Mouse (Mus musculus) midbrain, embryonic 10.5 days (tissue): ENCODE results near the gene Trim33. TPM values are rescaled to one million over a fixed set of nuclear protein-coding genes. Genes with fewer than 3 reads are reported as not detected.

Experiments used
- DNase-seq: peaks from one replicate; pipeline ENCODE4 v3.0.0-alpha.2; 2017; ENCODE audit warnings: low spot score
- H3K27ac ChIP-seq: fragments of 300-500 bp; sonication (generic); replicated peaks from 2 replicates; pipeline ENCODE4 v1.5.1; 2016; ENCODE audit warnings: mild to moderate bottlenecking
- H3K27me3 ChIP-seq: fragments of 300-500 bp; sonication (generic); 2 replicates; pipeline ENCODE4 v1.6.1; 2016; ENCODE audit warnings: low read depth, mild to moderate bottlenecking; ENCODE audit not compliant: poor library complexity, severe bottlenecking
- H3K36me3 ChIP-seq: fragments of 300-500 bp; sonication (generic); 2 replicates; pipeline ENCODE4 v1.6.1; 2016; ENCODE audit warnings: mild to moderate bottlenecking, moderate library complexity
- H3K4me1 ChIP-seq: fragments of 300-500 bp; sonication (generic); 2 replicates; pipeline ENCODE4 v1.6.1; 2016
- H3K4me3 ChIP-seq: fragments of 300-500 bp; sonication (generic); 2 replicates; pipeline ENCODE4 v1.5.1; 2016; ENCODE audit warnings: mild to moderate bottlenecking, moderate library complexity
- H3K9me3 ChIP-seq: fragments of 300-500 bp; sonication (generic); replicated peaks from 2 replicates; pipeline ENCODE4 v1.6.1; 2016; ENCODE audit warnings: mild to moderate bottlenecking
- WGBS: fragments of 180-500 bp; shearing (Covaris S2); methylation state at CpG from one replicate; pipeline ENCODE4 v1.1.7; 2016; 5-methylcytosine and 5-hydroxymethylcytosine counted together
- polyA plus RNA-seq: library from polyadenylated mRNA; unstranded; fragments of >200 nt; fragmentation: Nextera tagmentation; extraction: Ambion mirVana; gene quantifications from 2 replicates; pipeline ENCODE4 v1.2.1, GENCODE M21; 2016

The Trim33 gene
- polyA plus RNA-seq, 1 experiment from 2014 or later: 29.3 TPM

GRCm38 (mm10) chr3:103288761-103289160 lies 9.7 kb downstream of the Trim33 start:
- Histone ChIP-seq H3K27ac (no peak overlapping the region), H3K4me3 (no peak overlapping the region), H3K27me3 (no peaks in the 10 kb centered on the region), H3K9me3 (peaks cover 9% of the 10 kb centered on the region; the same call in 1 of the 2 replicates), H3K4me1 (no peaks in the 10 kb centered on the region), H3K36me3 (peaks cover 44% of the 10 kb centered on the region)
- 94% methylated on average over 4 of the region's 4 CpGs for WGBS
- DNase-seq: no peak

GRCm38 (mm10) chr3:103291087-103291486 lies 12.0 kb downstream of the Trim33 start:
- Histone ChIP-seq H3K27ac (no peak overlapping the region), H3K27me3 (no peaks in the 10 kb centered on the region), H3K4me3 (no peak overlapping the region), H3K36me3 (peaks cover 37% of the 10 kb centered on the region), H3K4me1 (no peaks in the 10 kb centered on the region), H3K9me3 (peaks cover 17% of the 10 kb centered on the region; the same call in 1 of the 2 replicates)
- DNase-seq: no peak
- WGBS: 97% methylated on average over 2 of the region's 2 CpGs

GRCm38 (mm10) chr3:103305411-103305982 lies 26.4 kb downstream of the Trim33 start:
- Histone ChIP-seq H3K27ac (no peak overlapping the region), H3K4me3 (no peak overlapping the region), H3K27me3 (no peaks in the 10 kb centered on the region), H3K36me3 (no peaks in the 10 kb centered on the region), H3K9me3 (no peaks in the 10 kb centered on the region), H3K4me1 (no peaks in the 10 kb centered on the region; the same call in 1 of the 2 replicates)
- DNase-seq: no peak
- WGBS: 82% methylated on average over 6 of the region's 6 CpGs

GRCm38 (mm10) chr3:103309252-103309651 lies 30.2 kb downstream of the Trim33 start:
- H3K36me3 ChIP-seq: peaks cover 31% of the 10 kb centered on the region
- H3K9me3 ChIP-seq: no peaks in the 10 kb centered on the region
- no peaks in the 10 kb centered on the region for H3K27me3 ChIP-seq
- H3K4me3 ChIP-seq: no peak overlapping the region
- H3K4me1 ChIP-seq: no peaks in the 10 kb centered on the region; the same call in 1 of the 2 replicates
- 94% methylated on average over 5 of the region's 5 CpGs for WGBS
- DNase-seq: no peak
- H3K27ac ChIP-seq: no peak overlapping the region

GRCm38 (mm10) chr3:103309750-103310149 lies 30.7 kb downstream of the Trim33 start:
- no peak for DNase-seq
- WGBS: 71% methylated on average over 1 of the region's 1 CpGs

GRCm38 (mm10) chr3:103314291-103314690 lies 35.2 kb downstream of the Trim33 start:
- Histone ChIP-seq H3K4me3 (no peak overlapping the region), H3K36me3 (peaks cover 73% of the 10 kb centered on the region), H3K9me3 (no peaks in the 10 kb centered on the region), H3K27me3 (no peaks in the 10 kb centered on the region), H3K27ac (no peak overlapping the region), H3K4me1 (no peaks in the 10 kb centered on the region; the same call in 1 of the 2 replicates)
- no peak for DNase-seq

More at GRCm38 (mm10) chr3:103309750-103310149, 30.7 kb downstream of the Trim33 start:
- H3K9me3 ChIP-seq: no peaks in the 10 kb centered on the region
- H3K4me3 ChIP-seq: no peak overlapping the region
- H3K4me1 ChIP-seq: no peaks in the 10 kb centered on the region; the same call in 1 of the 2 replicates
- H3K36me3 ChIP-seq: peaks cover 36% of the 10 kb centered on the region
- H3K27ac ChIP-seq: no peak overlapping the region
- no peaks in the 10 kb centered on the region for H3K27me3 ChIP-seq

GRCm38 (mm10) chr3:103335371-103335770 lies 56.3 kb downstream of the Trim33 start:
- 64% methylated on average over 1 of the region's 1 CpGs for WGBS
- Histone ChIP-seq H3K27ac (no peak overlapping the region), H3K36me3 (peaks cover 91% of the 10 kb centered on the region), H3K27me3 (no peaks in the 10 kb centered on the region), H3K4me1 (no peaks in the 10 kb centered on the region), H3K9me3 (no peaks in the 10 kb centered on the region), H3K4me3 (no peak overlapping the region)
- DNase-seq: no peak

GRCm38 (mm10) chr3:103346658-103347057 lies 67.6 kb downstream of the Trim33 start:
- Histone ChIP-seq H3K27ac (no peak overlapping the region), H3K36me3 (peaks cover 95% of the 10 kb centered on the region), H3K4me3 (no peak overlapping the region), H3K9me3 (no peaks in the 10 kb centered on the region), H3K4me1 (no peaks in the 10 kb centered on the region), H3K27me3 (no peaks in the 10 kb centered on the region)
- no peak for DNase-seq
- 93% methylated on average over 2 of the region's 2 CpGs for WGBS

GRCm38 (mm10) chr3:103353518-103353917 lies 74.4 kb downstream of the Trim33 start:
- H3K4me3 ChIP-seq: no peak overlapping the region
- no peaks in the 10 kb centered on the region for H3K27me3 ChIP-seq
- H3K4me1 ChIP-seq: no peaks in the 10 kb centered on the region
- 93% methylated on average over 5 of the region's 5 CpGs for WGBS
- DNase-seq: no peak
- no peak overlapping the region for H3K27ac ChIP-seq
- H3K9me3 ChIP-seq: no peaks in the 10 kb centered on the region
- H3K36me3 ChIP-seq: peaks cover 82% of the 10 kb centered on the region

GRCm38 (mm10) chr3:103354041-103354440 lies 74.9 kb downstream of the Trim33 start:
- H3K36me3 ChIP-seq: peaks cover 80% of the 10 kb centered on the region
- WGBS: 91% methylated on average over 2 of the region's 2 CpGs
- no peaks in the 10 kb centered on the region for H3K9me3 ChIP-seq
- no peaks in the 10 kb centered on the region for H3K27me3 ChIP-seq
- H3K27ac ChIP-seq: no peak overlapping the region
- H3K4me1 ChIP-seq: no peaks in the 10 kb centered on the region
- DNase-seq: no peak
- H3K4me3 ChIP-seq: no peak overlapping the region

- no peaks in the 10 kb centered on the region for H3K9me3 ChIP-seq
- H3K36me3 ChIP-seq: peaks cover 15% of the 10 kb centered on the region
- DNase-seq: no peak
- no peak overlapping the region for H3K4me3 ChIP-seq
- 94% methylated on average over 7 of the region's 7 CpGs for WGBS
- no peaks in the 10 kb centered on the region for H3K27me3 ChIP-seq
- no peaks in the 10 kb centered on the region for H3K4me1 ChIP-seq
- H3K27ac ChIP-seq: no peak overlapping the region
Measured at GRCm38 (mm10) chr3:103361150-103361549, 82.1 kb downstream of the Trim33 start.

GRCm38 (mm10) chr3:103364182-103364945 lies 85.3 kb downstream of the Trim33 start:
- no peak overlapping the region for H3K27ac ChIP-seq
- WGBS: 91% methylated on average over 11 of the region's 11 CpGs
- DNase-seq: no peak

More at GRCm38 (mm10) chr3:103364182-103364945, 85.3 kb downstream of the Trim33 start:
- H3K27me3 ChIP-seq: no peaks in the 10 kb centered on the region
- peaks cover under 1% of the 10 kb centered on the region; the same call in 1 of the 2 replicates for H3K36me3 ChIP-seq
- no peaks in the 10 kb centered on the region for H3K9me3 ChIP-seq
- H3K4me1 ChIP-seq: no peaks in the 10 kb centered on the region
- no peak overlapping the region for H3K4me3 ChIP-seq
